Mouse (Mus musculus) limb, embryonic 11.5 days (tissue): ENCODE data around the gene Ankrd40. TPM values are rescaled to one million over a fixed set of nuclear protein-coding genes. Genes with fewer than 3 reads are reported as not detected.
A peak's percentile ranks its signal among the peaks of the same experiment; 100 is the strongest.

Source experiments
- ATAC-seq: fragments of 200-750 bp; cut with Nextera tagmentation; 2 replicates; pipeline ENCODE4 v1.8.0; 2017; ENCODE audit warnings: low read depth; ENCODE audit not compliant: insufficient number of reproducible peaks, low FRiP score, low TSS enrichment
- DNase-seq: peaks from one replicate; pipeline ENCODE4 v3.0.0-alpha.2; 2015; ENCODE audit warnings: low spot score
- H3K27ac ChIP-seq: fragments of 300-500 bp; sonication (generic); replicated peaks from 2 replicates; pipeline ENCODE4 v1.5.1; 2014; ENCODE audit warnings: low read depth, mild to moderate bottlenecking, low read length
- H3K27me3 ChIP-seq: fragments of 300-500 bp; sonication (generic); 2 replicates; pipeline ENCODE4 v1.6.1; 2014; ENCODE audit warnings: mild to moderate bottlenecking, low read length, mixed read lengths; ENCODE audit not compliant: control insufficient read depth, insufficient read depth
- H3K36me3 ChIP-seq: fragments of 300-500 bp; sonication (generic); 2 replicates; pipeline ENCODE4 v1.6.1; 2014; ENCODE audit warnings: mild to moderate bottlenecking, low read length, moderate library complexity, mixed read lengths; ENCODE audit not compliant: control insufficient read depth, insufficient read depth
- H3K4me1 ChIP-seq: fragments of 300-500 bp; sonication (generic); 2 replicates; pipeline ENCODE4 v1.6.1; 2014; ENCODE audit warnings: low read length, mixed read lengths; ENCODE audit not compliant: control insufficient read depth, insufficient read depth
- H3K4me2 ChIP-seq: fragments of 300-500 bp; sonication (generic); 2 replicates; pipeline ENCODE4 v1.6.1; 2014; ENCODE audit warnings: low read depth, mild to moderate bottlenecking, moderate library complexity; ENCODE audit not compliant: severe bottlenecking
- H3K4me3 ChIP-seq: fragments of 300-500 bp; sonication (generic); 2 replicates; pipeline ENCODE4 v1.5.1; 2014; ENCODE audit warnings: low read depth, low read length
- H3K9ac ChIP-seq: fragments of 300-500 bp; sonication (generic); 2 replicates; pipeline ENCODE4 v1.6.1; 2014; ENCODE audit warnings: mild to moderate bottlenecking, low read length
- H3K9me3 ChIP-seq: fragments of 300-500 bp; sonication (generic); 2 replicates; pipeline ENCODE4 v1.6.1; 2016; ENCODE audit warnings: low read length; ENCODE audit not compliant: control insufficient read depth
- WGBS: fragments of 180-500 bp; shearing (Covaris S2); extraction: QIAGEN DNeasy Blood & Tissue Kit; methylation state at CpG from one replicate; pipeline ENCODE4 v1.1.7; 2014; 5-methylcytosine and 5-hydroxymethylcytosine counted together
- polyA plus RNA-seq: library from polyadenylated mRNA; unstranded; fragments of >200 nt; fragmentation: Nextera tagmentation; extraction: Ambion mirVana; gene quantifications from 2 replicates; pipeline ENCODE4 v1.2.1, GENCODE M21; 2014

Ankrd40 gene
- polyA plus RNA-seq, 1 experiment from 2014 or later = 24.1 TPM

DNA sequence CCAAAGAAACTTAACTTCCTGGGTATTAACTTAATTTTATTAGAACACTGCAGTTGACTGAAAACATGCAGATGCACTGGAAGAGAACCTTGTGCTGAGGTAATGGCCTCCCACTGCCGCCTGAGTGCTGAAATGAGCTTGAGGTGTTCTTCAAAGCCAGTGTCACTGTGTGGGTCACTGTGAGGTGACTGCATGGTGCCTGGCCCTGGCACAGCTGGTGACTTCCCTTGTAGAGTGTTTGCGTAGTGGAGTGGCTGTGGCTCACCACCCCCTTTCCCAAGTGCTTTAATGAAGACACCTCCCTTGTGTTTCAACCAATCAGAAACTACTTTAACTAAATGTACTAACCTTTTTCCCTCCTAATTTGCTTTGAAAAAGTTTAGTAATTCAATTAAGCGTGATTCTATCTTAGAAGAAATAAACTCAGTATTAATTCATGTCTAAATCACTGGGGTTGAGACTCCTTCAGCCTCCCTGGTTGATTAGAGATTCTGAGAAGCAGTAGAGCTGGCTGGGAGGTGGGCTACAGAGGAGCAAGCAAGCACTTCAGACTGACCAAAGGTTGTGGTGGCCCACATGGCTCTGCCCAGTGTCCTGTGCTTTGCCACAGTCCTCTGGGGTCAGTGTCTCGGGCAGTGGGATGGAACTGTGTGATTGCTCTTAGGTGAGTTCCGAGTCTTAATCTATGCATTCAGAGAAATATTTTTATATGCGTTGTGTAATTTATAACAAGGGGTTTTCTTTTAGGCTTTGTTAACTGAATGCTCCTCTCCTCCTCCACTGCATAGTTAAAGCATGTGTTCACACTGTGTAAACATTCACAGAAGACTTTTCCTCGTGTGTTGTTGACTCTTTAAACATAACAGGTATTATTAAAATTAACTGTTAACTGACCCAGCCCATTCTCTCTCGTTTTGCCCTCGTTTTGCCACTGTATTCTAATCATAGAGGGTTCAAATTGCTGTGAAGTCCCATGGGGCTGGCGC is 13.4 kb downstream of the Ankrd40 start:
- H3K9ac ChIP-seq = no peak overlapping the region
- H3K27ac ChIP-seq = no peak overlapping the region
- H3K36me3 ChIP-seq = peaks cover 6% of the 10 kb centered on the region; the same call in 1 of the 2 replicates
- 58% methylated on average over 10 of the region's 10 CpGs for WGBS
- ATAC-seq = no peak
- peaks cover 35% of the 10 kb centered on the region for H3K4me1 ChIP-seq
- H3K4me3 ChIP-seq = no peak overlapping the region
- H3K27me3 ChIP-seq = no peaks in the 10 kb centered on the region
- no peak overlapping the region for H3K4me2 ChIP-seq
- H3K9me3 ChIP-seq = no peaks in the 10 kb centered on the region
- peak; percentile 34 for DNase-seq

DNA sequence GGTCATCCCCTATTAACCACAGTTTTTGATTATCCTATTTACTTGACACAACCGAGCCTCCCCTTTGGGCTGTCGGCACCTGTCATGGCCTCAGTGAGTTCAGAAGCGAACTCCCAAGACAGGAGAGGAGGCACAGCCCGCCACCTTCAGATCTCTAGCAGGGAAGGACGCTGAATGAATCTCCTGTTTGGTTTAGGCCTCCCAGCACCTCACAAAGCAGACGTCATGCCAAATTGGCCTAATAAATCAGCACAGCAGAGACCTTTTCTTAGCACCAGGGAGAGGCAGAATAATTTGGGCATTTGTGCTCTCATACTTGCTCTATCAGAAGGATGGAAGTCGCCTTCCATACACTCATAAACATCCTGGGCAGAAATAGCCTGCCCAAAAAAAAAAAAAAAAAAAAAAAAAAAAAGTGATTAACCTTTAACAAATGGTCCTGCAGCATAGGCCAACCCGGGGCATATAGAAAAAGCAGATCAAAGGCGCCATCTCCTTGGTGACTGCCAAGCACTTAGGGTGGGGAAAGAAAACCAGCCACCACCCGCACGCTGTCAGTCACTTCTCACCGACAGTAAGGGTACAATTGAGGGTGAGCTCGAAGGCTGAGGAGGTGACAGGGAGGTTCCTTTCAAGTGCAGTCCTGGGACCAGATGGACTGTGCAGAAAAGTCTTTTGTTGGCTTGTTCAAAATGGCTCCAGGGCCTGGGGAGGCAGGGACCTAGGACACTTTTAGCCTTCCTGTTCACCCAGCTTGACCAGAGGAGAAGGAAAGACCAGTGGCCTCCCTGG is 14.5 kb downstream of the Ankrd40 start:
- Histone ChIP-seq H3K9ac (no peak overlapping the region), H3K9me3 (no peaks in the 10 kb centered on the region), H3K27me3 (no peaks in the 10 kb centered on the region), H3K27ac (no peak overlapping the region), H3K4me2 (no peak overlapping the region), H3K4me1 (peaks cover 38% of the 10 kb centered on the region), H3K36me3 (peaks cover 6% of the 10 kb centered on the region; the same call in 1 of the 2 replicates), H3K4me3 (no peak overlapping the region)
- ATAC-seq (no peak), DNase-seq (peak; percentile 35)
- WGBS = 9% methylated on average over 13 of the region's 13 CpGs

DNA sequence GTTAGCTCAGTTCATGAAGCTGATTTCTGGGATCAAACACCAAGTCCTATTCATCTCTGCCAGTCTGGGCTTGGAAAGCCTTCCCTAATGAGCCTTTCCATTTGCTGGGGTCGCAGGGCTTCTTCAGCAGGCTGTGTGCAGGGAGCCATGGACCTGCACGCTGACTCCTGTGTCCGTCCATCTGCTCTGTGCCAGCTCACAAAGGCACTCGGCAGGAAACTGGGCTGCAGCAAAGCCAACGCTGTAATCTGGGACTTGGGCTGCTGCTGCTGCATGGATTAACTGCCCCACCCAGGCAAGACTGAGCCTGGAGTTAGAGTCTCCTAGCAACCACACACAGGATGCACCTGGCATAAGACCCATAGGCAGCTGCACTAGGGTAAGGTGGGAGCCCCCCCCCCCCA is 16.2 kb downstream of the Ankrd40 start:
- ATAC-seq = no peak
- Histone ChIP-seq H3K27ac (peak overlapping the region; percentile 21; the same call in 1 of the 2 replicates), H3K9ac (peak overlapping the region; percentile 43; the same call in 1 of the 2 replicates)

DNA sequence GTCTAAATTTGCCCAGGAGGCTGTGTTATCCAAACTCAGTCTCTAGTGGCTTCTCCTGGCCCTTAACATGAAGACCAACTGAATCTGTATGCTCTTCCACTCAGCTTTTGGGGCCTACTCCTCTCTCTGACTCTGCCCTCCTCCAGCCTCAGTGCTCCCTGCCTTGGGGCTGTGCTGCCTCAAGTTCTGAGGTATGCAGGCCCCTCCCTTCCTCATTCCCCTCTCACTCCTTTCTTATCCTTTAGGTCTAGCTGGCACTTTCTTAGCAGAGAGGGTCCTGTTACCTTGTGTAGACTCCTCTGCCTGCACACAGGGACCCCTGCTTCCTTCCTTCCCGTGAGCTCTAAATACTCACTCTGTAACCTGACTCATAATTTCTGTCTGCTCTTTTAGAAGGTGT is 16.7 kb downstream of the Ankrd40 start:
- H3K27me3 ChIP-seq = no peaks in the 10 kb centered on the region

More for the DNA sequence above, 16.2 kb downstream of the Ankrd40 start:
- H3K4me3 ChIP-seq = no peak overlapping the region
- 30% methylated on average over 5 of the region's 5 CpGs for WGBS
- H3K4me2 ChIP-seq = no peak overlapping the region
- DNase-seq = peak; percentile 47
- H3K36me3 ChIP-seq = peaks cover 6% of the 10 kb centered on the region; the same call in 1 of the 2 replicates
- H3K27me3 ChIP-seq = no peaks in the 10 kb centered on the region
- H3K4me1 ChIP-seq = peaks cover 38% of the 10 kb centered on the region
- H3K9me3 ChIP-seq = no peaks in the 10 kb centered on the region

DNA sequence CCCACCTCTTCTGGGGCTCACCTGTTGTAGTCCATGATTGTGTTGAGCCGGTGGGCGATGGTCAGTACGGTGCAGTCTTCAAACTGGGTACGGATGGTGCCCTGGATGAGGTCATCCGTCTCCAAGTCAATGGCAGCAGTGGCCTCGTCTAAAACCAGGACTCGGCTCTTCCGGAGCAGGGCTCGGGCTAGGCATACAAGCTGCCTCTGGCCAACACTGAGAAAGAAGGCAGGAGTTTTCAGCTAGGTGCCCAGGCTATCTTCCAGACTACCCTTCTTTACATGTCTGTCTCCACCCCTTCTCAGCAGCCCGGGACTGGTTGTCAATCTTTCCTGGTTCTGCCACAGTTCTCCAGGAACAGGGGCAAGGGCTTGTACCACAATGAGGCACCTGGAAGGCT is 18.1 kb downstream of the Ankrd40 start:
- WGBS = 80% methylated on average over 10 of the region's 10 CpGs
- Histone ChIP-seq H3K9me3 (no peaks in the 10 kb centered on the region), H3K27me3 (no peaks in the 10 kb centered on the region), H3K27ac (no peak overlapping the region), H3K4me1 (peaks cover 31% of the 10 kb centered on the region), H3K9ac (no peak overlapping the region), H3K4me2 (no peak overlapping the region), H3K4me3 (no peak overlapping the region), H3K36me3 (no peaks in the 10 kb centered on the region)
- DNase-seq (no peak), ATAC-seq (no peak)

More for the DNA sequence above, 16.7 kb downstream of the Ankrd40 start:
- Histone ChIP-seq H3K27ac (peak overlapping the region; percentile 21; the same call in 1 of the 2 replicates), H3K4me3 (no peak overlapping the region), H3K4me2 (no peak overlapping the region), H3K4me1 (peaks cover 38% of the 10 kb centered on the region), H3K9me3 (no peaks in the 10 kb centered on the region), H3K36me3 (peaks cover 4% of the 10 kb centered on the region; the same call in 1 of the 2 replicates), H3K9ac (no peak overlapping the region)
- 15% methylated on average over 1 of the region's 1 CpGs for WGBS
- DNase-seq (peak; percentile 31), ATAC-seq (no peak)

DNA sequence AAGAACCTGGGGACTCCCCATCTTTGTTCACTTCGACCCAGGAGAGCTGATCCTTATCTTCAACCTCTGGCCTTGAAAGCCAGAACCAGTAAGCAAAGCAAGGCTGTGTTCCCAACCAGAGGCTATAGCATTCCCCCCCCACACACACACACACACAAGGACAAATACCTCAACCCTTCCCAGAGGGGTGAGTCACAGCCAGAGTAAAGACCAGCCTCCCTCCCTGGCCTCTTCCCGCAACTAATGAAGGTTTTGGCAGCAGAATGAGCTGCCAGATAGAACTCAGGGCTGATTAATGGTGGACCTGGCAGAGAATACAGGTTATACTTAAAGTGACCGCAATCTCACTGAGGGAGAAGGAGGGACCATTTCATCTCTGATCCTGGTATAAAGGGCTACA is 18.8 kb downstream of the Ankrd40 start:
- WGBS = 58% methylated on average over 3 of the region's 3 CpGs
- no peak for ATAC-seq
- no peak overlapping the region for H3K27ac ChIP-seq
- no peak overlapping the region for H3K9ac ChIP-seq
- DNase-seq = no peak
- no peak overlapping the region for H3K4me3 ChIP-seq
- H3K4me1 ChIP-seq = peaks cover 25% of the 10 kb centered on the region
- H3K9me3 ChIP-seq = no peaks in the 10 kb centered on the region
- H3K27me3 ChIP-seq = no peaks in the 10 kb centered on the region
- H3K4me2 ChIP-seq = no peak overlapping the region
- H3K36me3 ChIP-seq = no peaks in the 10 kb centered on the region

DNA sequence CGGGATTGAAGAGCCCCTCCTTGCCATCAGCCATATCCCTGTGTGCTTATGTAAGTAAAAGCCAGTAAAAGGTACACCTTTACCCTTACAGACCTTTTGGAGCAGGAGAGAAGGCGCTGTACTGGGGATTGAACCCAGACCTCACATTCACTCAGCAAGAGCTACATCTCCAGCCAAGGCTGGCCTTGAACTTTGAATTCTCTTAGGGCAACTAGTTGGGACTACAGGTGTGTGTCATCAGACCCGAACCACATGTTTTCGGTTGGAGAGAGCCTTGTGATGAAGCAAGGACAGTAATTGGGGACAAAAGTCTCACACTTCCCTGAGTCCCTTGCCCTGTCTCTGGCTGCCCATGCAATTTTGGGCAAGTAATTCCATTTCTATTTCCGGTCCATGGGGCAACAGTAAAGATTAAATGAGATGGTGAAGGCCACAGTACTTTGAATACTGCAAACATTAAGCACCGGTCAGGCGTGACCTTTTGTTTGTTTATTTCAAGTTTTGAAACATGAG is 19.3 kb downstream of the Ankrd40 start:
- Histone ChIP-seq H3K36me3 (no peaks in the 10 kb centered on the region), H3K4me3 (no peak overlapping the region), H3K27ac (no peak overlapping the region), H3K27me3 (no peaks in the 10 kb centered on the region), H3K4me2 (no peak overlapping the region), H3K9ac (no peak overlapping the region), H3K4me1 (peaks cover 21% of the 10 kb centered on the region), H3K9me3 (no peaks in the 10 kb centered on the region)
- no peak for ATAC-seq
- 86% methylated on average over 7 of the region's 7 CpGs for WGBS
- no peak for DNase-seq

DNA sequence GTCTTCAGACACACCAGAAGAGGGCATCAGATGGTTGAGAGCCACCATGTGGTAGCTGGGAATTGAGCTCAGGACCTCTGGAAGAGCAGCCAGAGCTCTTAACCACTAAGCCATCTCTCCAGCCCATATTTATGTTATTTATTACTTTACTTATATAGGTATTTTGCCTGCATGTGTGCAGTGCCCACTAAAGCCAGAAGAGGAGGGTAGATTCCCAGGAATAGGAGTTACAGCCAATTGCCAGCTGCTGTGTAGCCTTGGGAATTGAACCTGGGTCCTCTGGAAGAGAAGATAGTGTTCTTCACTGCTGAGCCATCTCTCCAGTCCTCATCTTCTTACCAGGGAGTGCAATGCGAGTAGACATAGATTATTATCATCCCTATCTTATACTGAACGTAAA is 22.0 kb downstream of the Ankrd40 start:
- no peaks in the 10 kb centered on the region for H3K27me3 ChIP-seq
- no peak overlapping the region for H3K4me3 ChIP-seq
- H3K4me1 ChIP-seq = 0 out of 2 replicates have a peak, but pooled peaks cover 2% of the 10 kb centered on the region
- H3K36me3 ChIP-seq = no peaks in the 10 kb centered on the region
- WGBS = 85% methylated on average over 2 of the region's 2 CpGs
- H3K27ac ChIP-seq = no peak overlapping the region
- no peak for ATAC-seq
- no peak overlapping the region for H3K9ac ChIP-seq
- DNase-seq = no peak
- no peak overlapping the region for H3K4me2 ChIP-seq
- H3K9me3 ChIP-seq = no peaks in the 10 kb centered on the region
